Mouse (Mus musculus) activated CD4-positive, CD25-positive, alpha-beta regulatory T cell, adult 4 months (primary cell): Measurements from ENCODE around the gene 4921517D22Rik. TPM values are rescaled to one million over a fixed set of nuclear protein-coding genes. Genes with fewer than 3 reads are reported as not detected.
A peak's percentile ranks its signal among the peaks of the same experiment; 100 is the strongest.
"Not testable (repeated sequence)": the region's sequence is repeated elsewhere in the genome, so short reads cannot be mapped to it uniquely, and the experiment has no call there.

ENCODE experiments used
- ATAC-seq: one replicate; pipeline ENCODE4 v1.8.0; 2017
- polyA plus RNA-seq, 2 experiments: library from polyadenylated mRNA; unstranded; fragments of 100-300 nt; shearing (Covaris generic); gene quantifications; one replicate each; pipeline ENCODE4 v1.2.1; 2017

4921517D22Rik gene
- polyA plus RNA-seq = under 1 TPM in 1 of 2 experiments, not detected in 1; 0.48 TPM

- ATAC-seq = no peak
These were observed at the start of gene 4921517D22Rik for GRCm38 (mm10) chr13:59694008-59694407. Gene 4921517D22Rik, minus strand, starts transcription at chr13:59694108.

DNA sequence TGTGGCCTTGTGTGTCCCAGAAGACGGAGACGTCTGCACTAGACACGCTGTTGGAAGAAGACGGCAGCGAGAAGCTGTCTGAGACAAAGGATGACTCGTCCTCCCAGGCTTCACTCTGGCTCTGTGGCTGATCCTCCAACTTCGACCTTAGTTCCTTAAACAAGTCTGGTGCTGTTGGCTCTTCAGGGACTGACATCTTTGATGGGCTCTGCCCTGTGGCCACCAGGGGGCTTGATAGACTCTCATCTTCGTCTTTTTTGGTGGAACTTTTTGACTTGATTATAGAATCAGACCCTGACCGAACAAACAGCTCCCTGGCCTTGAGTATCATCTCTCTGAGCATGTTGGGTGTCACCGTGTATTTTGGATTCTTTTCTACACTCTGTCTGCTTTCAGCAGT, 47.8 kb upstream of the 4921517D22Rik start:
- no peak for ATAC-seq

DNA sequence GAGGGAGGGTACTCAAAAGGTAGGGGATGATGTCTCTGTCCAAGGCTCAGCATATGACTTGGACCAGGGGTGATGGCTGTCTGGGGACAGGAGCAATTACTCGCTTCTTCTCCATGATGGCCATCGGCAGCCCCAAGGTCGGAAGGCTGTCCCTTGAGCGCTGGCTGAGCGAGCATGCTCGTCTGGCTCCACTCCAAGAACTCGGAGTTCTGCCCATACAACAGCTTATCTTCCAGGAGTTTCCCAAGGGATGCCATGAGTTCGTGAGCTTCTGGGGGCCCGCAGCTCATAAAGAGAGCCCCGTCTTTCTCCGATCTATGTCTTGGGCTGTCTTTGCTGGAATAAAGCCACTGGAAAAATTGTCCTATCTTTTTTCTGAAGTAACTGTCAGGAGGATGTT, 47.2 kb upstream of the 4921517D22Rik start:
- no peak for ATAC-seq

- ATAC-seq = no peak
These were observed 45.5 kb upstream of the 4921517D22Rik start for GRCm38 (mm10) chr13:59739397-59739796.

- ATAC-seq = no peak
These were observed 44.5 kb upstream of the 4921517D22Rik start for GRCm38 (mm10) chr13:59738455-59738854.

- ATAC-seq = no peak
These were observed 41.3 kb upstream of the 4921517D22Rik start for GRCm38 (mm10) chr13:59735190-59735589.

DNA sequence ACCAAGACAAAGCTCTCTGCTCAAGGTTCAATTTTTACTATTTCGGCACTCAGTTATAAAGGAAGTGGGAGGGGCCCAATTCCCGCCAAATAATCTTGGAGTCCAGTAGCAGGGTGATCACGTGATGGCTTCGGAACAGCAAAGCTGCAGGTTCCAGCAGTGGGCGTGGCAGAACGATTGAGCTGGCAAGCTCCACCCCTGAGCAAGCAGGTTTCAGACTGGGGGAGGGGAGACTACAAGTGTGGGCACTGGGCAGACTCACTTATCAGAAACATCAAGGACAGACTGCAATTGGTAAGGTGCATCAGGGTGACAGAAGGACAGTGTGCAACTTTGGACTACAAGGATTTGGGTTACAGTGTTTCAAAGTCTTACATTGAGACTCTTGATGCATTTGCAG, 40.4 kb upstream of the 4921517D22Rik start:
- ATAC-seq = not testable (repeated sequence)

- ATAC-seq = no peak
These were observed 40.0 kb upstream of the 4921517D22Rik start for GRCm38 (mm10) chr13:59733936-59734335.

DNA sequence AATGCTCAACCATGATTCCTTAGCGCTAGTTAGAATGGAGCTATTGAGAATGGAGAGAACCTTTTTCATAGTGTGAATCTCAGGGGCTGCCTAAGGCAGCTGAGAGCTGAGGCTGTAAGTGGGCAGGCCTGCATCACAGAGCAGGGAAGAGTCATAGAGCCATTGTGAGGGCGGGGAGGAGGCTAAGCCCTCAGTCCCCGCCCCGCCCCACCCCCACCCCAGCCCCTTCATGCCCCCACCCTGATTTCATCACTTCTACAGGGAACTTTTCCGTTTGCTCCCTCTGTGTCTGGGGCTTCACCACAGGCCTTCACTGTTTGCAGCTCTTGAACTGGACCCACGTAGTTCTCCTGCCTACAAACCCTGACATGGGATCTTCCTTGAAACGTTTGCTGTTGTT, 37.7 kb upstream of the 4921517D22Rik start, which contains the start of gene Spata31d1d:
Gene Spata31d1d, minus strand, starts transcription at position 101 of the 400 bp plus-strand sequence.
- no peak for ATAC-seq

- ATAC-seq = peak; percentile 96
These were observed 34.6 kb upstream of the 4921517D22Rik start for GRCm38 (mm10) chr13:59728378-59729093.

DNA sequence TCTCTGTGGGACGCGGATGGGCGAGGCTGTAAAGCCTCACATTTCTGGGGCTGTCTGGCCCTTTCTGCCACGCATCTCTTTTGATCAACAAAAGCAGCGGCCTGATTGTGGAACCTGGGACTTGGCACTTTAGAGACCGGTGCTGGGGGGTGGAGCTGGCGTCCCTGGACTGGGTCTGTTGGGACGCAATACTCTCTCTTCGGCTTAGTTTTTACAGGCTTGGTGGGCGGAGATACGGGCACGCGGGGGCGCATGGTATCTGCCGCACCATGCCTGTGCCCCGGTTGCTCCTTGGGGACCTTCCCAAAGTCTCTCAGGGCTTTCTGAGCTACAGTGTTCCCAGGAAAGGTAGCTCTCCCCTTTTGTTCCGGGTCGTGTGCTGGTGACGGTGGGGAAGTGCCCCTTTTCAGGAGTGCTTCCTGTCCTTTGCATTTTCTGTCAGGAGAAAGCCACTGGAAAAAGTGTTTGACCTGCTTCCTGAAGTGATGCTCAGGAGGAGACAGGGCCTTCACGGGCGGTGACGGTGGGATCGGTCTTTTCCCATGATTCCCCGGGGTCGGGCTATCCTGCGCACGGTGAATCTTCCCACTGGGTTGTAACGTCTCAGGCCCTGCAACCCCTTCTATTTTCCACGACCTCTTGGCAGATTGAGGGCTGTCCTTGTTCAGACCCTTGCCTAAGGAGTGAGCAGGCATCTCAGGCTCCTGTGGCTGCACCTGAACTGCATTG, 32.4 kb upstream of the 4921517D22Rik start:
- ATAC-seq = no peak

DNA sequence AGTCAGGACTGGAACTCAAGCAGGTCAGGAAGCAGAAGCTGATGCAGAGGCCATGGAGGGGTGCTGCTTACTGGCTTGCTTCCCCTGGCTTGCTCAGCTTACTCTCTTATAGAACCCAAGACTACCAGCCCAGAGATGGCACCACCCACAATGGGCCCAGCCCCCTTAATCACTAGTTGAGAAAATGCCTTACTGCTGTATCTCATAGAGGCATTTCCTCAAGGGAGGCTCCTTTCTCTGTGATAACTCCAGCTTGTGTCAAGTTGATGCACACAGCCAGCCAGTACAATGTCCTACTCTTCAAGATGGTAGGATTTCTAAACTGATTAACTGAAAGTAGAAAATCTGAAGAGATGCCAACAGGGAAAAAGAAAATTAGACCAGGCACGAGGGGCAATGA, 28.2 kb upstream of the 4921517D22Rik start:
- not testable (repeated sequence) for ATAC-seq

DNA sequence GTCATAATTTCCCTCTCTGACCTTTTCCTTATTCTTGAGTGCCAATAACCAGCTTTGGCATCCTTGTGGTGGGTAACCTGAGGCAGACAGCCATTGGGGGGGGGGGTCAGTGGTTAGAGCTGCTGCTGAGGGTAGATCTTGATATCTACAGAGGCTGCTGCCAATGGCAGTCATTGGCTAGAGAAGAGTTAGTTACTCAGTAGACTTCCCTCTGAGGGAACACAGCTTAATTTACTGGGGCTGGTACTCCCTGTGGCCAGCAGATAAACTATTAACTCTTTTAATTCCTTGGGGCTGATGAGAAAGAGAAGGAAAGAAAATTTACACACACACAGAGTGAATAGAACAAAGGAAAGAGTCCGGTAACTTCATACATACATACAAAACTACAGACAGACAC, 25.6 kb upstream of the 4921517D22Rik start:
- ATAC-seq = no peak

DNA sequence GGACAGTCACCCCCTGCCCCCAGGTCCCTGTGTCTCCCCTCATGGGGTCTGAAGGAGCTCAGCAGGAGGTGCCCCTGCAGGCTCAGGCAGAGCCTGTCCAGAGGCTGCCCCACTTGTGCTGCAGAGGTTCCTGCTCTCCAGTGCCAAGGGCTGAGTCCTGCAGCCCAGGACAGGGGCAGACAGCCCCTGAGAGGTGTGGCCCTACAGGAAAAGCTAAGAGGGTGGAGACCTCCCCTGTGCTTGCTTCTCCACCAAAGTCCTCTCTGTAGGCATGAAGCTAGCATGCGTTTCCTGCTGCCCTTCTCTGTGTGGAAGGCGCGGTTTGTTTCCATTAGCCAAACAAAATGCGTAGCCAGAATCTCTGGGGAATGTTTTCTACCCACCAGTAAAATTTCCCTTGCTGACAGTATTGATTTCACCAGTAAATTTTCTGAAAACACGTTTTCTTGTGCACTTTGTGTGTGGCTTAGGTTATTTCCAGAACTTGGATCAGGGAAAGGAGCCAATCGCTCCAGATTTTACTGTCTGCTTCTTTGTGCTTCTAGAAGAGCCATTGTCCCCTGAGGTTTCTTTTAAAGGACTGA, 25.0 kb upstream of the 4921517D22Rik start:
- ATAC-seq = not testable (repeated sequence)

DNA sequence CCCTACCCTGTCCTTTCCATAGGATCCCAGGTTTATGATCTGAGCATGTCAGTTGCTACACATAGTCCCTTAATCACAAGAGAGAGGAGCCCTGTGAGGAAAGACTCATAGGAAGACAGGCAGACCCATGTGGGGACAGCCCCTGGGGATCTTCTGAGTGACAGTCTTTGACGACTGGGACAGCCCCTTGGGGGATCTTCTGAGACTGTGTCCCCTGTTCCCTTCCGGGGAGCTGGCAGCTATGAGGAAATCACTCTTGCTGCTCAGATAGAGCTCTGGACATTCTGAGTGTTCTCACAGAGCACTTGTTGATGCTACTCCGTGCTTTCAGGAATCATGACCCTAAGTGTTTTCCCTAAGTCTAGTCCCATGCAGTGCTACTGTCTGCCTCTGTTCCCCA, 19.8 kb upstream of the 4921517D22Rik start:
- ATAC-seq = peak; percentile 98

GRCm38 (mm10) chr13:59711984-59712383, 18.1 kb upstream of the 4921517D22Rik start, which contains the start of gene Spata31d1b:
Gene Spata31d1b, plus strand, starts transcription at chr13:59712284.
- not testable (repeated sequence) for ATAC-seq

DNA sequence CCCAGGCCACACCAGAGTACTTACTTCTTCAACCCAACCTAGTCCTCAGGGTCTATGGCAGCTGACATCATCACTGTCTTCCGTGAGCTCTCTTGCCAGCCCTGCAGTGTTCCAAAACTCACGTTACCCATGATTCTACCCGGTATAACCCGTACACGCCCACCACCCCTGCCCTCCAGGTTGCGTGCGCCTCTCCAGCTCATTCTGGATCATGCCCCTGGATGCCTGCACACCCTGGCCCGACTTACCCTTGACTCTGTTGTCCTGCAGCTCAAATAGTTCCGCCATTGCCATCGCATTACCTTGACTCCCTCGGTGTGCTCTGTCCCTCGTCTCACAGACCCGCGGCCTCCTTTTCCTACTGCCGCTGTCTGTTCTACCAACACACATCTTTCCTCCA, 16.3 kb upstream of the 4921517D22Rik start, which contains the start of gene Spata31d1a:
Gene Spata31d1a, minus strand, starts transcription at position 101 of the 400 bp plus-strand sequence.
- ATAC-seq = no peak

DNA sequence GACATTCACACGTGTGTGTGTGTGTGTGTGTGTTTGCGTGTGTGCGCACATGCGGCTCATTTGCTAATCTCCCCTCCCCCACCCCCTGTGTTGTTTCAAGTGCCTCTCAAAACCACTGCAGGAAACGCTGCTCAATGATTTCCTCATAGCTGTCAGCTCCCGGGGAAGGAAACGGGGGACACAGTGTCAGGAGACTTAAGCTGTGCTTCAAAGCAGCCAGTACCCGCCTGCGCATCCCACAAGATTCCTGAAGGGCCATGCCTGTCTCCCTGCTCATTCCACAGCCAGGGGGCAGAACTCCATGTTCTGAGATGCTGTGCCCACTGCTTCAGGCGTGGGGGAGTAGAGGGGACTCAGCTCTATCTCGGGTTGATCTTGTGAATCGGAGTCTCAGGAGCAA, 10.7 kb upstream of the 4921517D22Rik start:
- ATAC-seq = peak; percentile 91

DNA sequence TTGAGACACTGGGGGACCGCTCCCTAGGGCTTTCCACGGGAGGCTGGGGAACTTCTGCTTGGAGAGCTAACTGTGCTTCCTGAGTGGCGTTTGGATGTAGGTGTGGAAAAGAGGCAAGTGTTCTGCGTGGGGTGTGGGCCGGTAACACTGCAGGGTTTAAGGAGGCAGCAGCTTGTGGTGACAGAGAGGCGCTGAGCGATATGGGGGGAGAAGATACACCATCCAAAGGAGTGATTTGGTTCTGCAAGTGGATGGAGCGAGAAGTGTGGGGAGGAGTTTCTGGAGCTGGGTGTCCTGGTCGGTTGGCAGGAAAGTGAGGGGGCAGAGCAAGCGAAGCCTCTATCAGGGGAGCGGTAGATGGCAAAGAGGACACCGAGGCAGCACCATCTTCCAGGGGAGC, 9.6 kb upstream of the 4921517D22Rik start:
- ATAC-seq = no peak

GRCm38 (mm10) chr13:59700137-59700536, 6.2 kb upstream of the 4921517D22Rik start:
- ATAC-seq = not testable (repeated sequence)

DNA sequence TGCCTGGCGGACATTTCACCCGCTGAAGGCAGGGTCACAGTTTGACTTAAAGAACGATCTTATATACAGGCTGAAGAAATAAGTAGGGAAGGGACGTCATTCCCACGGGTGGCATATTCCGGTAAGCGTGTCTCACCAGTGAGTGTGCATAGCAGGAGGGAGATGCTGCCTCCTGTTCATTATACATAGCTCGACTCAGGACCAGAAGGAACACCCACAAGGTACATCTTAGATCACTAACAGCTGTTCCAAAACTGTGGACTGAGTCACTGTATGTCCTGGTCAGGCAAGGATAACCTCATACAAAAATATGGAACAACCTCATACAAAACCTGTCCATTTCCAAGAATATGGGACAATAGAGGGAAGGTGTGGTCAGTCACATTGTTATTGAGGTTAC, 5.2 kb upstream of the 4921517D22Rik start:
- ATAC-seq = no peak

- peak; percentile 78 for ATAC-seq
These were observed 1.9 kb upstream of the 4921517D22Rik start for GRCm38 (mm10) chr13:59695781-59696180.

DNA sequence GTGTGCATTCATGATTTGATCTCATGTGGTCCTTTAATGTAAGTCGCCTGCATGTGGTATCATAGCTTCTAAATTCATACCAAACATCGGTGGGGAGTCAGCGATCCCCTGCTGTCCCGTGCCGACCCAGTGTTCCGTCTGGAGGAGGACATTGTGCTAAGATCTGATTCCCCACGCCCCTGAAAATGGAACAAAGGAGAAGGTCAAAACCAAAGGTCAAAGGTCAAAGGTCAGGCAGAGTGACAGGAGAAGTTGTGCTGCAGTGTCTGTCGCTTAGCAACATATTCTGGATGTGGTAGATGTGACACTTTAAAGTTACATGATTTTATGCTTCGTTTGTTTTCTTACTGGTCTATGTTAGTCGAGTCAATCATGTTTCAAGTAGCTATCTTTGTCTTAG, 2.4 kb downstream of the 4921517D22Rik start:
- ATAC-seq = no peak
